Mouse (Mus musculus): Measurements from ENCODE around the gene Cmtm7.

- no peak for TF ChIP-seq CTCF (IDR thresholded peaks at IDR 0.05; ENCODE audit: borderline replicate concordance, insufficient read depth, low read length)
- TF ChIP-seq POLR2A (IDR thresholded peaks at IDR 0.05; ENCODE audit: low read depth, low read length), result no peak
These were observed 48.4 kb downstream of the Cmtm7 start for GRCm38 (mm10) chr9:114733238-114733637.
